Mouse (Mus musculus): Measurements from ENCODE around the gene Zfp442. TPM values are rescaled to one million over a fixed set of nuclear protein-coding genes. Genes with fewer than 3 reads are reported as not detected.
"Not testable (repeated sequence)": the region's sequence is repeated elsewhere in the genome, so short reads cannot be mapped to it uniquely, and the experiment has no call there.

The Zfp442 gene
- polyA plus RNA-seq (2015; fragmentation: Nextera tagmentation; extraction: Ambion mirVana) = 3.8 and 4.8 TPM in 2 replicates

- Histone ChIP-seq H3K4me2 (peak within 1 kb of the TSS; percentile 65), H3K27ac (peak within 1 kb of the TSS; percentile 81), H3K9ac (peak within 1 kb of the TSS; percentile 55), H3K4me3 (peak within 1 kb of the TSS; percentile 59)
- WGBS = under 1% methylated on average over 18 of the region's 18 CpGs
- not testable (repeated sequence) for H3K36me3 ChIP-seq; H3K4me1 ChIP-seq (replicated peaks); H3K27me3 ChIP-seq; H3K9me3 ChIP-seq (replicated peaks)
- peak; percentile 99 for ATAC-seq (replicated peaks; ENCODE audit: insufficient number of reproducible peaks, insufficient read depth, low FRiP score, low read depth)
These were observed at the start of gene Zfp442 for GRCm38 (mm10) chr2:150451180-150451919. Zfp442 (minus strand) TSS chr2:150451486.

- not testable (repeated sequence) for H3K27me3 ChIP-seq; H3K27ac ChIP-seq; H3K9me3 ChIP-seq (replicated peaks); ATAC-seq (replicated peaks; ENCODE audit: insufficient number of reproducible peaks, insufficient read depth, low FRiP score, low read depth); H3K36me3 ChIP-seq; H3K4me1 ChIP-seq (replicated peaks); H3K9ac ChIP-seq
- Histone ChIP-seq H3K4me2 (peak overlapping the region; percentile 57), H3K4me3 (peak overlapping the region; percentile 40)
- WGBS = 36% methylated on average over 60 of the region's 60 CpGs
These were observed 49.1 kb upstream of the Zfp442 start for GRCm38 (mm10) chr2:150500124-150500973.

GRCm38 (mm10) chr2:150493031-150493430, 41.7 kb upstream of the Zfp442 start:
- Histone ChIP-seq H3K27ac (no peak overlapping the region), H3K4me1 (replicated peaks) (no peaks in the 10 kb centered on the region), H3K36me3 (no peaks in the 10 kb centered on the region), H3K27me3 (no peaks in the 10 kb centered on the region), H3K4me2 (no peak overlapping the region), H3K9ac (no peak overlapping the region), H3K9me3 (replicated peaks) (0 out of 2 replicates have a peak, but pooled peaks cover 3% of the 10 kb centered on the region), H3K4me3 (no peak overlapping the region)
- WGBS = 71% methylated on average over 2 of the region's 2 CpGs
- ATAC-seq (replicated peaks; ENCODE audit: insufficient number of reproducible peaks, insufficient read depth, low FRiP score, low read depth) = no peak

- not testable (repeated sequence) for H3K9me3 ChIP-seq (replicated peaks); H3K9ac ChIP-seq; H3K4me2 ChIP-seq; H3K4me3 ChIP-seq; ATAC-seq (replicated peaks; ENCODE audit: insufficient number of reproducible peaks, insufficient read depth, low FRiP score, low read depth); H3K27ac ChIP-seq; H3K36me3 ChIP-seq; H3K27me3 ChIP-seq; H3K4me1 ChIP-seq (replicated peaks)
- WGBS = 58% methylated on average over 8 of the region's 8 CpGs
These were observed 33.9 kb upstream of the Zfp442 start, which contains the start of gene Zfp345 for GRCm38 (mm10) chr2:150484939-150485778. Zfp345 (minus strand) TSS chr2:150485091.

- not testable (repeated sequence) for H3K4me3 ChIP-seq; H3K9ac ChIP-seq; H3K27me3 ChIP-seq; ATAC-seq (replicated peaks; ENCODE audit: insufficient number of reproducible peaks, insufficient read depth, low FRiP score, low read depth); H3K4me1 ChIP-seq (replicated peaks); H3K4me2 ChIP-seq; H3K9me3 ChIP-seq (replicated peaks); H3K27ac ChIP-seq; H3K36me3 ChIP-seq
- 76% methylated on average over 1 of the region's 1 CpGs for WGBS
These were observed 12.2 kb downstream of the Zfp442 start for GRCm38 (mm10) chr2:150439084-150439483.

- WGBS = 82% methylated on average over 17 of the region's 17 CpGs
- H3K9me3 ChIP-seq (replicated peaks); H3K27ac ChIP-seq; H3K4me1 ChIP-seq (replicated peaks); H3K27me3 ChIP-seq; H3K4me2 ChIP-seq; H3K4me3 ChIP-seq; H3K9ac ChIP-seq; H3K36me3 ChIP-seq; ATAC-seq (replicated peaks; ENCODE audit: insufficient number of reproducible peaks, insufficient read depth, low FRiP score, low read depth): not testable (repeated sequence)
These were observed 39.1 kb downstream of the Zfp442 start for GRCm38 (mm10) chr2:150412146-150412545.

- no peaks in the 10 kb centered on the region for H3K9me3 ChIP-seq (replicated peaks)
- no peak for ATAC-seq (replicated peaks; ENCODE audit: insufficient number of reproducible peaks, insufficient read depth, low FRiP score, low read depth)
- no peaks in the 10 kb centered on the region for H3K27me3 ChIP-seq
- no peak overlapping the region for H3K4me3 ChIP-seq
- H3K4me2 ChIP-seq = no peak overlapping the region
- H3K36me3 ChIP-seq = no peaks in the 10 kb centered on the region
- H3K4me1 ChIP-seq (replicated peaks) = no peaks in the 10 kb centered on the region
- no peak overlapping the region for H3K27ac ChIP-seq
- WGBS = 71% methylated on average over 1 of the region's 1 CpGs
- H3K9ac ChIP-seq = no peak overlapping the region
These were observed 61.1 kb downstream of the Zfp442 start for GRCm38 (mm10) chr2:150390198-150390597.

GRCm38 (mm10) chr2:150385553-150386106, 65.7 kb downstream of the Zfp442 start:
- H3K4me3 ChIP-seq; H3K4me2 ChIP-seq; ATAC-seq (replicated peaks; ENCODE audit: insufficient number of reproducible peaks, insufficient read depth, low FRiP score, low read depth): not testable (repeated sequence)

GRCm38 (mm10) chr2:150362878-150363229, 88.4 kb downstream of the Zfp442 start:
- WGBS = 11% methylated on average over 4 of the region's 4 CpGs
- peak overlapping the region; percentile 74 for H3K4me3 ChIP-seq
- no peaks in the 10 kb centered on the region for H3K9me3 ChIP-seq (replicated peaks)
- H3K36me3 ChIP-seq = no peaks in the 10 kb centered on the region
- no peaks in the 10 kb centered on the region for H3K4me1 ChIP-seq (replicated peaks)
- 0 out of 2 replicates have a peak overlapping the region, but pooled peaks have one; percentile 77 for H3K9ac ChIP-seq
- peak overlapping the region; percentile 54 for H3K4me2 ChIP-seq
- peak; percentile 55; the same call in 1 of the 2 replicates for ATAC-seq (replicated peaks; ENCODE audit: insufficient number of reproducible peaks, insufficient read depth, low FRiP score, low read depth)
- peak overlapping the region; percentile 86 for H3K27ac ChIP-seq
- H3K27me3 ChIP-seq = no peaks in the 10 kb centered on the region

More at GRCm38 (mm10) chr2:150385553-150386106, 65.7 kb downstream of the Zfp442 start:
- H3K9me3 ChIP-seq (replicated peaks); H3K4me1 ChIP-seq (replicated peaks); H3K27me3 ChIP-seq; H3K9ac ChIP-seq; H3K36me3 ChIP-seq; H3K27ac ChIP-seq: not testable (repeated sequence)
- WGBS = 91% methylated on average over 19 of the region's 19 CpGs

- not testable (repeated sequence) for H3K9me3 ChIP-seq (replicated peaks); H3K27me3 ChIP-seq; H3K36me3 ChIP-seq; H3K4me1 ChIP-seq (replicated peaks)
- Histone ChIP-seq H3K9ac (peak within 1 kb of the TSS; percentile 77), H3K27ac (peak within 1 kb of the TSS; percentile 86), H3K4me2 (peak within 1 kb of the TSS; percentile 54), H3K4me3 (peak within 1 kb of the TSS; percentile 74)
- ATAC-seq (replicated peaks; ENCODE audit: insufficient number of reproducible peaks, insufficient read depth, low FRiP score, low read depth) = peak; percentile 95
- 6% methylated on average over 17 of the region's 17 CpGs for WGBS
These were observed 89.0 kb downstream of the Zfp442 start, which contains the start of gene 3300002I08Rik for GRCm38 (mm10) chr2:150362113-150362877. 3300002I08Rik (minus strand) TSS chr2:150362765.
